Mouse (Mus musculus) heart, postnatal 0 days (tissue): ENCODE results near the gene D630045J12Rik.

Source experiments
- CTCF ChIP-seq: IDR thresholded peaks from 2 replicates; pipeline ENCODE4 v1.5.1; 2016; ENCODE audit warnings: antibody characterized with exemption, control low read depth, low read depth
- EP300 ChIP-seq: IDR thresholded peaks from 2 replicates; pipeline ENCODE4 v1.6.1; 2016; ENCODE audit warnings: antibody characterized with exemption, low read depth

- TF ChIP-seq CTCF, result no peak
- no peak for TF ChIP-seq EP300
Measured at GRCm38 (mm10) chr6:38251464-38251863, 2.3 kb downstream of the D630045J12Rik start.
